Mouse (Mus musculus) lung, postnatal 14 days (tissue): ENCODE data around the gene Robo2.
A peak's percentile ranks its signal among the peaks of the same experiment; 100 is the strongest.

ENCODE experiments used
- DNase-seq: peaks from one replicate; pipeline ENCODE4 v3.0.0; 2021

The Robo2 gene

DNA sequence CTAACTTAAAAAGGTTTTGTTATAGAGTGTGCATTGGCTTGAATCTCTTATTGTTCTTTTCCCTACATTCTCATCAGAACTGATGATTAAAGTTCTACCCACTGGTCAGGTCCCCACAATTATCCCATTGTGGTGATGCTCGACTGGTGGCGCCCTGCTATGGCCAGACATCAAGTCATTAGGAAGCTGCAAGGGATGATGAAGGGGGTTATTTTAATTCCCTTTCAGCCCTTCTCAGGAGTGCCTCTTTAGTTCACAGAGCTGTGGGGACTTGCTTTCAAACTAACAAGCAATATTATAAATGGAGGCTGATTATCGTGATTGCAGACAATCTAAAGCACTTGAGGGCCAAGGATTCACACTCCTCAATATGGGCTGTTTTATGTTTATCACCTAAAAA, 484.1 kb downstream of the Robo2 start:
- DNase-seq = no peak

DNA sequence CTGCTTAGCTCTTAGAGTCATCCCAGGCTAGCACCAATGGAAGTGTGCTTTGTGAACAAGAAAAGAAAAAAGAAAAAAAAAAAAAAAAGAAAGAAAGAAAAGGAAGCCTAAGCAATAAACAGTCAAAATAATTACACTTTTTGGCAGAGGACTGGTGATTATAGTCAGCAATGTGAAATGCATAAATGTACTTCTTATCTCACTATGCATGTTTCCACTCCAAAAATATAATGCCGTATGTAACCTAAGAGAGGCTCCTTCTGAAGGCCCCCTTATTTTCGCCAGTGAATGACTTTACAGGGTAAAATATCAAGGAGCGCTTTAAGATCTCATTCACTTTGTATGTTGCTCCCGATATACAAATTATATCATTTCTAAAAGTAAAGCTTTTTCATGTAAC, 496.2 kb downstream of the Robo2 start:
- DNase-seq = no peak

DNA sequence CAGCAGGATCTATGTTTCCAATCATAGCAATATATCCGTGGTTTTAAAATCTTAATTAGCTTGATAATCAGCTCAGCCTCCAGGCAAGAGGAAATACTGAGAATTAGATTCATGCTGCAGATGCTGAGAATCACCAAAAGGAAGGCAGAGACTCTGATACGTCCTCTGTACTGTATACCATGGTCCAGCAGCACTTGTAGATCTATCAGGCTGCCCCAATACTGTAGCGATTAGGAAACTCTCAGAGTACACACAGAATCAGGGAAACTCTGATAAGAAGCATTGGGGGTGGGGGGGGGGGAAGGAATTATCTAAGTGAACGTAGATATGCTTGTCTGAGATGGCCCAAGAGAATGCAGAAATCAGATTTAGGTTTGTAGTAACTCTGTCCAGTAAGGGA, 496.7 kb downstream of the Robo2 start:
- no peak for DNase-seq

DNA sequence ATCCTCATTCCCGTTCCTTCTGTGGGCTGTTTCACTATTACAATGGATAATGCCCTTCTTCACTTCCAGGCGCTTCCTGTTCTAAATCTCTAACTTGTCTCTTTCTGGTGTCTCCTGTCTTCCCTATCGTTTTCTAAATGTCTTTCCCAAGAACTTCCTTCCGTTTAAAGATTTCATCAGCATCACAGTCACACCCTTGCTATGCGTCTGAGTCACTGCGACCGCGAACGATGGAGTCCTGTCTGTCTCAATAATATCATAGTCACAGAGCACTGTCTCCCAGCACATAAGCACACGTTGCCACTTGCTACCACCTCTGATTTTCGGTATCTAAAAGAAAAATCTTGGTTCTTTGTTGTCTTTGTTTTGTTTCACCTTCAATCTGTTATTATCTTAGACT, 503.1 kb downstream of the Robo2 start:
- no peak for DNase-seq

DNA sequence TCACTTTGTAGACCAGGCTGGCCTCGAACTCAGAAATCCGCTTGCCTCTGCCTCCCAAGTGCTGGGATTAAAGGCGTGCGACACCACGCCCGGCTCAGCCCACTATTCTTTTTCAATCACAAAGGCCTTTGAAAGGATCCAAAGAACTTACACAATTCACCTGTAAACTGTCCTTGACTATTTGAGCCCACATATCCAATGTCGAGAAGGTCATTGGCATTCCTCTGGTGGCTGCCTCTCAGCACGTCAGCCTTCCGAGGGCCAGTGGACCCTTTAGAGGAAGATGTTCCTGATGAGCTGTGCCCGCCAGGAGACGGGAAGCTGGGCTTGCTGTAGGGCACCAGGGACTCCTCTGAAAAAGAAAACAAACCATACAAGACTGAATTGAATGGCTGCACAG, 514.8 kb downstream of the Robo2 start:
- no peak for DNase-seq

DNA sequence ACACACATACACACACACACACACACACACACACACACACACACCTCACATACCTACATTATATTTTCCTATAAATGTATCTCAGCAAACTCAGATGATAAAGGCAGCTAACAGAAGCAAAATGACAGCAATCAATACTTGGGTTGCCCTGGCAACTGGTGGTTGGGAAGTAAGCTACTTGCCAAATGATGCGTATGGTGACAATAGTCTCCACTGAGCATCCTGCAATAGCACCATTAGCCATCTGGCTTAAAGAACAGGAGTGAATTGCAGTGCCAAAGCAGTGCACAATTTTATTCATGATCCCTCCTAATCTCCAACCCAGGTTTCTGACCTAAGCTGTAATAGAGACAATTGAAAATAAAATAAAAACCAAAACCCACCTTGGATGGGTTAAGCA, 529.7 kb downstream of the Robo2 start:
- DNase-seq = no peak

DNA sequence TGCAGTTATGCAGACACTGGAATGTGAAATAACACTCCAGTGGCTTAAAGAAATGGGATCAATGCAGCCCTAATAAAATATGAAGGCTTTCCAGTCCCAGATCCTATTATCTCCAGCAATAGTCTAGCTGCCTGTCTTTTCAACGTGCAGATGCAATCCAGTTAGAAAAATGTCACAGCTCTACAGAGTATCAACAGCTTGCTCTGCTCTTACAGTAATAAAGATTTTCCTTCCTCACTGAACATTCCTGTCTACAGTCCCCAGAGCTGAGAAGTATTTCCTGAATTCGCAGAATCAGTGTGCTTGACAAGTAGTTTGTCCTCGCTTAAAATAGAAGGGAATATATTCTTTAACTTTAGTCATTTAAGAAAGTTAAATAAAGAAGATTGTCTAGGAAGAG, 533.7 kb downstream of the Robo2 start:
- DNase-seq = no peak

DNA sequence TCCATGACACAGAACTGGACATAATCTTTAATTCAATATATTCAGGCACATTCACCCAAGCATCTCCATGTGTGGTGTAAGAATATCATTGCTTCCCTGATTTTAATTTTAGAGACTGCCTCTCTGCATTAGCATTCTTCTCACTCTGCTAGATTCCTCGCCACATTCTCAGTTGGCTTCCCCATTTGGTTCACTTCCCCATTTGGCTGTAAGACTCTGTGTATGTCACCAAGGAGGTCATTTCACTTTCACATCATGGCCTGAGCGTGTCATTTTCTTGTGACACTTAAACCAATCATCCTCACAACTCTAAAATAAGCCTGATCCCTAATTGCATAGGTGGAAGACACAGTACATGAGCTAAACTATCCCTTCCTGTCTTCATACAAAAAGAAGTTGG, 536.6 kb downstream of the Robo2 start:
- no peak for DNase-seq

DNA sequence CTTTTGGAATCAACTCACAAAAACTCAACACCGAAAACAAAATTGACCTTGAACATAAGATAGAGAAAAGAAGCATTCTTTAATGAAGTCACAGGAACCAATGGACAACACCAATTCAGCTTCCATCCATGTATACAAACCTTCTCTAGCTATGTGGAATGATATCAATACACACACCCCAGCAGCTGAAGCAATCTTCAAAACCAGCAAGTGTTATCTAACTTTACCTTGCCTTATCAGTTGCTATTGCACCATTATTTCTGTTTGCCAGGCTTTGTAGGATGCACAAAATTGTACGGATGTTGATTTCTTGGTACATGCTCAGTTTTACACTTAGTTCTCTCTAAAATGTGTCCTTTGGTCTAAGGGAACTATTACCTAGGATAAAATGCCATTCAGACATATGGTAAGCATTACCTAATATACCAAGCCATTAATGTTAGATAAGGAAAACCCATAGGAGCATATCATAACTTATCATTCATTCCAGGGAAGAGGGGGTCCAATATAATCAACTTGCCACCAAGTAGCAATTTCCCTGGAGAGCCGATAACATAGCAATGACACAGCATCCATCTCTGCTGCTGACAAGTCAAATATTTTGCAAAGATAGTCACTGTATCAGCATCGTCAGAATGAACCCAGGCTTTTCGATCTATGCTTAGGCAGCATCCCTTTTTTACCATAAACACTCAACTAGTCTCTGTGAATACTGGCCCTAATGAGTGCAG, 537.6 kb downstream of the Robo2 start:
- DNase-seq = no peak

DNA sequence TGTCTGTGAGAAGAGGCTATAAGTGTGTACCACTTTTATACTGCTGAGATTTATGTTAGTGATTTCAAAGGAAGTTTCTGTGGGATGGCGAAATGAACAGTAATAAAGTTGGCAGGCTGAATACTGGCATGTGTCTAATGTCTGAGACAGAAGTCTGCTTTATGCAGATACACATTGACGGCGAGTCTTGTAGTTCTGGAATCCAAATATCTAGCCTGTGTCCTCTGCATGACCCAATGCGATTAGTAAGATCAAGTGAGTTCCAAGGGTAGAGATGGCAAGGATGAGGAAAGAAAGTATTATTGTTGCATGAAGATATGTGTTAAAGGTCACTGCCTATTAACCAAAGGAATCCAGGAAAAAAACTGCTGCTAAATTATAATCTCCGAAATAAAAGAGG, 541.3 kb downstream of the Robo2 start:
- no peak for DNase-seq

DNA sequence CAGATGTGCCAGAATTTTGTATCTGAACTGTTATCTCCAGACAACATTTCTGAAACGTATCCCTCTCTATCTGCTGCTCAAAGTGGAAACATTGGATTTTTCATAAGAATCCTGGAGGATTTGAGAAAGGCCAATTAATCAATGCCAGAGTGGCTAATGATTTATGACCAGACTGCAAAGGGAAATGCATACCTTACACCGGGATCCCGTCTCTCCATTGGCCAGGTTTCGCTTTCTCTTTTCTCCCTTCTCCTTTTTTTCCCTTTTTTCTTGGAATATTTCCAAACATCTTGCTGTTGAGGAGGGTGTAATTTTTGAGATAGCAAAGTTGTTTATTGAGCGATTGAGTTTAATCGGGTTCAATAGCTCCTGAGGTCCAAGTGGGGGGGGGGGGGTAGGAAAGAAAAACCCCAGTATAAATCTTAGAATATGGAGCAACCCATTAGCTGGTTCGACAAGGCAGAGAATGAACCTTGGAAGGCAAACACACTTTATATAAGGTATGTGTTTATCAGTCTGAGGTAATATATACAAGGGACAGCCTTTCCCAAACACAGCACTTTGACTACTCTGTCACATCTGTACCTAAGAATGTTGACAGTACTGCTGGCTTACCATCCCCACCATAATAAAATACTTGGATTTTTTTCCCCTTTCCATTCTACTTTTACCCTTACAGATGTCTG, 542.0 kb downstream of the Robo2 start:
- DNase-seq = no peak

DNA sequence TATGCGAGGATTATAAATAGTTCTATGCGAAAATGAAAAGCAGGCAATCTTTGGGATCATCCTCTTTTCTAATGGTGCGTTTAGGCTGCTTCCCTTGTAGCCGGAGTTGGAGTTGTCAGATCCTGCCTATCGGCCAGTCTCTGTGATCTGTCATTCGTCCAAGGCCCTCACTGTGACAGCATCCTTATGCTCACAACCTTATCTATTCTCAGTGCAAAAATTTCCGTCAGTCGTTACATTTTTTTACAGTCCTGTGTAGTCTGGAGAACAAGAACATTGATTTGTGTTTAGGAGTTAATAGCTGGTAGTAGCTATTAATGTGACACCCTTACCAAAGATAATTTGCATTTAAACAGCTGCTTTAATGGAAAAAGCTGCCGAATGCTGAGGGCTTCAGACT, 547.0 kb downstream of the Robo2 start:
- no peak for DNase-seq

DNA sequence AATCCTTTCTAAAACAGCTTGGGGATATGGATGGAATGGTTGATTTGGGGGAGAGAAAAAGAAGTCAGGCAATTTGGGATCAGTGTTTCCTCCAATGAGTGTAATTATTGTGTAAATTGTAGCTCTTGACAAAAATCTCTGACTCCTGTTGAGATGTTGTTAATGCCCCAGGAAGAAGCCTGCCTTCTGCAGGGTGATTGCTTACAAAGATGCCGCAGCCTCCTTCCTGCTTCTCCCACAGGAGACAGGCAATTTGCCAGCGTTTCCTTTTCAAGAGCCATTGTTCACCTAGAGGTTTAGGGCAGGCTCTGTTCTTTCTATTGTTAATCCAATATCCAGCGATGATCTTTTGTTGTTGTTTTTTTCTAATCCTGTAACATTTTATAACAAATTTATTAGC, 547.9 kb downstream of the Robo2 start:
- peak; percentile 55 for DNase-seq

DNA sequence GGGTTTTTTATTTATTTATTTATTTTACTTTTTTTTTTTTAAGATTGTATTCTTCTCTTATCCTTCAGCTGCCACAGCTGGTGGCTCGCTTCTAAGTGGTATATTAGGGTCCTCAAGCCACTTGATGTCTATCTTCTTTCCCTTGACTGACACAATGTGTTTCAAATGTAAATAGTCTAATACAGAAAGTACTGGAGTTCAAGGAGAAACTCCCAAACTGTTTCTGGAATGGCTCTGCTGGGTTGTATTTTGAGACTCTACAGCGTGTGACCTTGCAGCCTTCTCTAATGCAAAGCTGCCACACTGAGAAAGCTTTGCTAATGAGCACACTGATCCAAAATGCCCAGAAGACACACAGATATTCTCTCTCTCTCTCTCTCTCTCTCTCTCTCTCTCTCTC, 552.9 kb downstream of the Robo2 start:
- DNase-seq = no peak

DNA sequence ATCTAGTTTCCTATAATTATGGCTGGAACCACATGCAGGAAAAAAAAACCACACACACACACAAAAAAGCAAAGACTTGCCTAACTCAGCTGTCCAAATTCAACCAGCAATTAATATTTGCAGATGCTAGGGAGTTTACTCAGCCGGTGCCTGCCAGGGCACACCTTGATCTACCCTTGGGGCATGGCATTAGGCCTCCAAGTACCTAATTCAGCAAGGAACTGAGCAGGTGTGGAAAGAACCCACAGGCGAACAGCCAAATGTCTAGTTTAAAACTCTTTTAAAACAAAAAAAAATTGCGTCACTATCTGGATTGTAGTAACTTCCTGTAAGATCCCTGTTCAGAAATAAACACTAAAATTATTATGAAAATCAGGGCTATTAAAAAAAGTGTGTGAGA, 555.8 kb downstream of the Robo2 start:
- DNase-seq = no peak
